Mouse (Mus musculus) B cell, adult 67 days (primary cell): Measurements from ENCODE around the gene Cript. TPM values are rescaled to one million over a fixed set of nuclear protein-coding genes. Genes with fewer than 3 reads are reported as not detected.

Source experiments
- total RNA-seq, 2 experiments: library from RNA; stranded (reverse); gene quantifications; 4 replicates each; pipeline ENCODE4 v1.2.4; 2023

The Cript gene
- 10 to 100 TPM; 51.0 to 57.2 TPM for total RNA-seq

GRCm38 (mm10) chr17:87025269-87025949 is at the start of gene Cript, which contains the start of gene Pigf:
Gene Cript, plus strand, starts transcription at chr17:87025550.
Gene Pigf, minus strand, starts transcription at chr17:87025406.

Other genes with a start within 250 kb of the Cript start
- not detected for gene Tmem247, start 108.2 kb upstream of the Cript start, total RNA-seq
- gene Atp6v1e2, start 77.7 kb upstream of the Cript start, total RNA-seq: not detected
- 10 to 100 TPM; 54.6 to 64.8 TPM for gene Rhoq, start 62.5 kb upstream of the Cript start, total RNA-seq
- gene Pigf, start 144 bp upstream of the Cript start, total RNA-seq: 10 to 100 TPM; 14.7 to 16.8 TPM
- gene Socs5, start 82.1 kb downstream of the Cript start, total RNA-seq: 10 to 100 TPM; 38.1 to 40.2 TPM
- gene Mcfd2, start 240.4 kb downstream of the Cript start, total RNA-seq: 10 to 100 TPM; 19.7 to 21.0 TPM